Mouse (Mus musculus) heart, embryonic 14.5 days (tissue): ENCODE data around the gene Fbxo47. TPM values are rescaled to one million over a fixed set of nuclear protein-coding genes. Genes with fewer than 3 reads are reported as not detected.

Experiments
- ATAC-seq: fragments of 200-750 bp; cut with Nextera tagmentation; 2 replicates; pipeline ENCODE4 v1.8.0; 2017; ENCODE audit warnings: low read depth, moderate TSS enrichment; ENCODE audit not compliant: insufficient number of reproducible peaks, insufficient read depth, low FRiP score
- H3K27ac ChIP-seq, 2 experiments: fragments of 200-500 bp in 1 of 2; fragments of 300-500 bp in 1 of 2; sonication (generic) in 1 of 2; replicated peaks in 1 of 2; 2 replicates each; pipeline ENCODE4 v1.5.1; 2012 to 2014; ENCODE audit warnings: low read depth in 2 of 2, low read length in 2 of 2, control low read depth in 1 of 2, mild to moderate bottlenecking in 1 of 2, mixed read lengths in 1 of 2; ENCODE audit not compliant: control insufficient read depth in 1 of 2, insufficient read depth in 1 of 2
- H3K27me3 ChIP-seq: fragments of 300-500 bp; sonication (generic); 2 replicates; pipeline ENCODE4 v1.6.1; 2014; ENCODE audit warnings: mild to moderate bottlenecking, low read length, control low read depth; ENCODE audit not compliant: control insufficient read depth, insufficient read depth
- H3K36me3 ChIP-seq: fragments of 300-500 bp; sonication (generic); 2 replicates; pipeline ENCODE4 v1.6.1; 2014; ENCODE audit warnings: mild to moderate bottlenecking, control low read depth, low read length, mixed read lengths; ENCODE audit not compliant: control insufficient read depth, insufficient read depth
- H3K4me1 ChIP-seq, 2 experiments: fragments of 200-500 bp in 1 of 2; fragments of 300-500 bp in 1 of 2; sonication (generic) in 1 of 2; 2 replicates each; pipeline ENCODE4 v1.6.1; 2012 to 2014; ENCODE audit warnings: low read length in 2 of 2, control low read depth in 1 of 2, mixed read lengths in 1 of 2; ENCODE audit not compliant: control insufficient read depth in 2 of 2, insufficient read depth in 2 of 2
- H3K4me2 ChIP-seq: fragments of 300-500 bp; sonication (generic); 2 replicates; pipeline ENCODE4 v1.6.1; 2014; ENCODE audit warnings: mild to moderate bottlenecking, low read length
- H3K4me3 ChIP-seq, 2 experiments: fragments of 200-500 bp in 1 of 2; fragments of 300-500 bp in 1 of 2; sonication (generic) in 1 of 2; 2 replicates each; pipeline ENCODE4 v1.5.1; 2012 to 2014; ENCODE audit warnings: low read length in 2 of 2, mild to moderate bottlenecking in 2 of 2, control low read depth in 1 of 2, low read depth in 1 of 2, moderate library complexity in 1 of 2; ENCODE audit not compliant: control insufficient read depth in 1 of 2, insufficient read depth in 1 of 2
- H3K9ac ChIP-seq: fragments of 300-500 bp; sonication (generic); 2 replicates; pipeline ENCODE4 v1.6.1; 2014; ENCODE audit warnings: mild to moderate bottlenecking, low read length
- H3K9me3 ChIP-seq: fragments of 300-500 bp; sonication (generic); 2 replicates; pipeline ENCODE4 v1.6.1; 2016; ENCODE audit warnings: low read length, control low read depth; ENCODE audit not compliant: control insufficient read depth
- WGBS: fragments of 180-500 bp; shearing (Covaris S2); extraction: QIAGEN DNeasy Blood & Tissue Kit; methylation state at CpG from one replicate; pipeline ENCODE4 v1.1.7; 2014; 5-methylcytosine and 5-hydroxymethylcytosine counted together
- polyA plus RNA-seq: library from polyadenylated mRNA; unstranded; fragments of >200 nt; fragmentation: Nextera tagmentation; extraction: Ambion mirVana; gene quantifications from 2 replicates; pipeline ENCODE4 v1.2.1, GENCODE M21; 2014

Fbxo47 gene
- polyA plus RNA-seq, 1 experiment from 2014 or later: 1.2 TPM

- Histone ChIP-seq H3K9me3 (no peaks in the 10 kb centered on the region), H3K27me3 (no peaks in the 10 kb centered on the region), H3K27ac (peak overlapping the region; percentile 43 to 55; a peak in 2 of 4 replicates), H3K9ac (no peak overlapping the region; the same call in 1 of the 2 replicates), H3K36me3 (peaks cover 54% of the 10 kb centered on the region), H3K4me1 (peaks cover 57 to 77% of the 10 kb centered on the region in 2 experiments), H3K4me2 (no peak overlapping the region), H3K4me3 (no peak overlapping the region)
- no peak for ATAC-seq
- WGBS: 28% methylated on average over 5 of the region's 5 CpGs
These were observed 66.6 kb downstream of the Fbxo47 start for GRCm38 (mm10) chr11:97817379-97817778.

- H3K9me3 ChIP-seq: no peaks in the 10 kb centered on the region
- H3K4me2 ChIP-seq: no peak overlapping the region
- no peak overlapping the region for H3K4me3 ChIP-seq
- no peaks in the 10 kb centered on the region for H3K27me3 ChIP-seq
- WGBS: 43% methylated on average over 9 of the region's 9 CpGs
- no peak for ATAC-seq
- H3K36me3 ChIP-seq: peaks cover 55% of the 10 kb centered on the region
- no peak overlapping the region for H3K9ac ChIP-seq
- peak overlapping the region; percentile 25 to 55 for H3K27ac ChIP-seq
- peaks cover 60 to 81% of the 10 kb centered on the region in 2 experiments for H3K4me1 ChIP-seq
These were observed 67.0 kb downstream of the Fbxo47 start for GRCm38 (mm10) chr11:97816916-97817315.

GRCm38 (mm10) chr11:97816176-97816575 lies 67.8 kb downstream of the Fbxo47 start:
- H3K9ac ChIP-seq: peak overlapping the region; percentile 5; the same call in 1 of the 2 replicates
- H3K27me3 ChIP-seq: no peaks in the 10 kb centered on the region
- peaks cover 62 to 85% of the 10 kb centered on the region in 2 experiments for H3K4me1 ChIP-seq
- 57% methylated on average over 5 of the region's 5 CpGs for WGBS
- H3K9me3 ChIP-seq: no peaks in the 10 kb centered on the region
- H3K4me3 ChIP-seq: no peak overlapping the region
- H3K4me2 ChIP-seq: no peak overlapping the region
- 0 out of 4 replicates have a peak overlapping the region, but pooled peaks of 1 of the 2 experiments have one; percentile 20 for H3K27ac ChIP-seq
- ATAC-seq: no peak
- H3K36me3 ChIP-seq: peaks cover 55% of the 10 kb centered on the region

- no peak overlapping the region for H3K4me2 ChIP-seq
- H3K4me3 ChIP-seq: no peak overlapping the region
- H3K9ac ChIP-seq: no peak overlapping the region; the same call in 1 of the 2 replicates
- H3K36me3 ChIP-seq: peaks cover 55% of the 10 kb centered on the region
- 0 out of 4 replicates have a peak overlapping the region, but pooled peaks of 1 of the 2 experiments have one; percentile 20 for H3K27ac ChIP-seq
- no peak for ATAC-seq
- H3K27me3 ChIP-seq: no peaks in the 10 kb centered on the region
- H3K4me1 ChIP-seq: peaks cover 60 to 85% of the 10 kb centered on the region in 2 experiments
- WGBS: 73% methylated on average over 11 of the region's 11 CpGs
- no peaks in the 10 kb centered on the region for H3K9me3 ChIP-seq
These were observed 68.2 kb downstream of the Fbxo47 start for GRCm38 (mm10) chr11:97815736-97816135.

GRCm38 (mm10) chr11:97813746-97814515 lies 70.0 kb downstream of the Fbxo47 start:
- ATAC-seq: no peak
- H3K4me1 ChIP-seq: peaks cover 66 to 91% of the 10 kb centered on the region in 2 experiments
- peaks cover 59% of the 10 kb centered on the region for H3K36me3 ChIP-seq
- no peaks in the 10 kb centered on the region for H3K9me3 ChIP-seq
- H3K27ac ChIP-seq: no peak overlapping the region
- no peaks in the 10 kb centered on the region for H3K27me3 ChIP-seq
- no peak overlapping the region for H3K9ac ChIP-seq
- WGBS: 82% methylated on average over 17 of the region's 17 CpGs
- no peak overlapping the region for H3K4me2 ChIP-seq
- no peak overlapping the region for H3K4me3 ChIP-seq

- H3K4me2 ChIP-seq: no peak overlapping the region
- no peaks in the 10 kb centered on the region for H3K27me3 ChIP-seq
- peaks cover 66 to 91% of the 10 kb centered on the region in 2 experiments for H3K4me1 ChIP-seq
- WGBS: 43% methylated on average over 7 of the region's 7 CpGs
- no peaks in the 10 kb centered on the region for H3K9me3 ChIP-seq
- H3K36me3 ChIP-seq: peaks cover 58% of the 10 kb centered on the region
- peak overlapping the region; percentile 30 for H3K9ac ChIP-seq
- no peak for ATAC-seq
- no peak overlapping the region for H3K4me3 ChIP-seq
- no peak overlapping the region for H3K27ac ChIP-seq
These were observed 70.9 kb downstream of the Fbxo47 start for GRCm38 (mm10) chr11:97813085-97813484.

- Histone ChIP-seq H3K36me3 (peaks cover 58% of the 10 kb centered on the region), H3K9me3 (no peaks in the 10 kb centered on the region), H3K27me3 (no peaks in the 10 kb centered on the region), H3K27ac (no peak overlapping the region), H3K4me3 (no peak overlapping the region), H3K4me1 (peaks cover 66 to 91% of the 10 kb centered on the region in 2 experiments), H3K9ac (no peak overlapping the region), H3K4me2 (no peak overlapping the region)
- 45% methylated on average over 3 of the region's 3 CpGs for WGBS
- no peak for ATAC-seq
These were observed 71.4 kb downstream of the Fbxo47 start for GRCm38 (mm10) chr11:97812491-97812921.
